Mouse (Mus musculus): ENCODE data around the gene Tpx2. TPM values are rescaled to one million over a fixed set of nuclear protein-coding genes. Genes with fewer than 3 reads are reported as not detected.

Tpx2 gene
- polyA plus RNA-seq, 1 experiment from 2014 or later: 95.3 TPM

GRCm38 (mm10) chr2:152861891-152862290 lies 14.1 kb downstream of the Tpx2 start:
- no peak for ATAC-seq (ENCODE audit: insufficient number of reproducible peaks, insufficient read depth, low FRiP score, low read depth)
- peaks cover 27% of the 10 kb centered on the region; the same call in 1 of the 2 replicates for H3K36me3 ChIP-seq (ENCODE audit: control insufficient read depth, insufficient read depth, low read length)
- WGBS: 83% methylated on average over 1 of the region's 1 CpGs
- H3K9me3 ChIP-seq (ENCODE audit: control insufficient read depth, low read depth, low read length): no peaks in the 10 kb centered on the region
- no peak overlapping the region for H3K4me3 ChIP-seq (ENCODE audit: low read depth, low read length)
- no peaks in the 10 kb centered on the region for H3K4me1 ChIP-seq (ENCODE audit: control insufficient read depth, insufficient read depth, low read length)
- H3K27me3 ChIP-seq (ENCODE audit: control insufficient read depth, insufficient read depth, low read length): no peaks in the 10 kb centered on the region
- no peak overlapping the region for H3K27ac ChIP-seq (ENCODE audit: low read length)
- H3K4me2 ChIP-seq (replicated peaks; ENCODE audit: low read depth, low read length): no peak overlapping the region
- H3K9ac ChIP-seq (replicated peaks; ENCODE audit: low read depth, low read length): no peak overlapping the region

GRCm38 (mm10) chr2:152862638-152863037 lies 14.9 kb downstream of the Tpx2 start:
- Histone ChIP-seq H3K36me3 (ENCODE audit: control insufficient read depth, insufficient read depth, low read length) (peaks cover 27% of the 10 kb centered on the region; the same call in 1 of the 2 replicates), H3K27ac (ENCODE audit: low read length) (no peak overlapping the region)
- ATAC-seq (ENCODE audit: insufficient number of reproducible peaks, insufficient read depth, low FRiP score, low read depth): no peak

GRCm38 (mm10) chr2:152863346-152863745 lies 15.6 kb downstream of the Tpx2 start:
- Histone ChIP-seq H3K9ac (replicated peaks; ENCODE audit: low read depth, low read length) (no peak overlapping the region), H3K27me3 (ENCODE audit: control insufficient read depth, insufficient read depth, low read length) (no peaks in the 10 kb centered on the region), H3K4me3 (ENCODE audit: low read depth, low read length) (no peak overlapping the region), H3K36me3 (ENCODE audit: control insufficient read depth, insufficient read depth, low read length) (peaks cover 26% of the 10 kb centered on the region), H3K4me2 (replicated peaks; ENCODE audit: low read depth, low read length) (no peak overlapping the region), H3K9me3 (ENCODE audit: control insufficient read depth, low read depth, low read length) (no peaks in the 10 kb centered on the region), H3K27ac (ENCODE audit: low read length) (no peak overlapping the region), H3K4me1 (ENCODE audit: control insufficient read depth, insufficient read depth, low read length) (no peaks in the 10 kb centered on the region)
- WGBS: 96% methylated on average over 6 of the region's 6 CpGs
- ATAC-seq (ENCODE audit: insufficient number of reproducible peaks, insufficient read depth, low FRiP score, low read depth): no peak

More at GRCm38 (mm10) chr2:152862638-152863037, 14.9 kb downstream of the Tpx2 start:
- Histone ChIP-seq H3K4me1 (ENCODE audit: control insufficient read depth, insufficient read depth, low read length) (no peaks in the 10 kb centered on the region), H3K9ac (replicated peaks; ENCODE audit: low read depth, low read length) (no peak overlapping the region), H3K27me3 (ENCODE audit: control insufficient read depth, insufficient read depth, low read length) (no peaks in the 10 kb centered on the region), H3K9me3 (ENCODE audit: control insufficient read depth, low read depth, low read length) (no peaks in the 10 kb centered on the region), H3K4me3 (ENCODE audit: low read depth, low read length) (no peak overlapping the region), H3K4me2 (replicated peaks; ENCODE audit: low read depth, low read length) (no peak overlapping the region)
- WGBS: 77% methylated on average over 3 of the region's 3 CpGs

GRCm38 (mm10) chr2:152878239-152878638 lies 30.5 kb downstream of the Tpx2 start:
- Histone ChIP-seq H3K9ac (replicated peaks; ENCODE audit: low read depth, low read length) (no peak overlapping the region), H3K27ac (ENCODE audit: low read length) (no peak overlapping the region), H3K4me3 (ENCODE audit: low read depth, low read length) (no peak overlapping the region), H3K9me3 (ENCODE audit: control insufficient read depth, low read depth, low read length) (no peaks in the 10 kb centered on the region), H3K4me2 (replicated peaks; ENCODE audit: low read depth, low read length) (no peak overlapping the region), H3K4me1 (ENCODE audit: control insufficient read depth, insufficient read depth, low read length) (no peaks in the 10 kb centered on the region), H3K27me3 (ENCODE audit: control insufficient read depth, insufficient read depth, low read length) (no peaks in the 10 kb centered on the region), H3K36me3 (ENCODE audit: control insufficient read depth, insufficient read depth, low read length) (peaks cover 73% of the 10 kb centered on the region)
- ATAC-seq (ENCODE audit: insufficient number of reproducible peaks, insufficient read depth, low FRiP score, low read depth): no peak
- WGBS: 92% methylated on average over 3 of the region's 3 CpGs

GRCm38 (mm10) chr2:152880898-152881297 lies 33.1 kb downstream of the Tpx2 start:
- no peak overlapping the region for H3K9ac ChIP-seq (replicated peaks; ENCODE audit: low read depth, low read length)
- 90% methylated on average over 13 of the region's 13 CpGs for WGBS
- no peaks in the 10 kb centered on the region for H3K4me1 ChIP-seq (ENCODE audit: control insufficient read depth, insufficient read depth, low read length)
- no peaks in the 10 kb centered on the region for H3K9me3 ChIP-seq (ENCODE audit: control insufficient read depth, low read depth, low read length)
- no peak overlapping the region for H3K4me2 ChIP-seq (replicated peaks; ENCODE audit: low read depth, low read length)
- no peak for ATAC-seq (ENCODE audit: insufficient number of reproducible peaks, insufficient read depth, low FRiP score, low read depth)
- H3K27me3 ChIP-seq (ENCODE audit: control insufficient read depth, insufficient read depth, low read length): no peaks in the 10 kb centered on the region
- H3K27ac ChIP-seq (ENCODE audit: low read length): no peak overlapping the region
- H3K4me3 ChIP-seq (ENCODE audit: low read depth, low read length): no peak overlapping the region
- H3K36me3 ChIP-seq (ENCODE audit: control insufficient read depth, insufficient read depth, low read length): peaks cover 76% of the 10 kb centered on the region

- Histone ChIP-seq H3K9ac (replicated peaks; ENCODE audit: low read depth, low read length) (no peak overlapping the region), H3K36me3 (ENCODE audit: control insufficient read depth, insufficient read depth, low read length) (peaks cover 80% of the 10 kb centered on the region), H3K9me3 (ENCODE audit: control insufficient read depth, low read depth, low read length) (no peaks in the 10 kb centered on the region), H3K4me3 (ENCODE audit: low read depth, low read length) (no peak overlapping the region), H3K4me2 (replicated peaks; ENCODE audit: low read depth, low read length) (no peak overlapping the region), H3K27ac (ENCODE audit: low read length) (no peak overlapping the region), H3K4me1 (ENCODE audit: control insufficient read depth, insufficient read depth, low read length) (no peaks in the 10 kb centered on the region), H3K27me3 (ENCODE audit: control insufficient read depth, insufficient read depth, low read length) (no peaks in the 10 kb centered on the region)
- WGBS: 91% methylated on average over 6 of the region's 6 CpGs
- no peak for ATAC-seq (ENCODE audit: insufficient number of reproducible peaks, insufficient read depth, low FRiP score, low read depth)
These were observed 36.4 kb downstream of the Tpx2 start for GRCm38 (mm10) chr2:152884101-152884645.

GRCm38 (mm10) chr2:152887230-152887629 lies 39.5 kb downstream of the Tpx2 start:
- H3K36me3 ChIP-seq (ENCODE audit: control insufficient read depth, insufficient read depth, low read length): peaks cover 80% of the 10 kb centered on the region
- H3K27ac ChIP-seq (ENCODE audit: low read length): no peak overlapping the region
- ATAC-seq (ENCODE audit: insufficient number of reproducible peaks, insufficient read depth, low FRiP score, low read depth): no peak
- H3K4me1 ChIP-seq (ENCODE audit: control insufficient read depth, insufficient read depth, low read length): no peaks in the 10 kb centered on the region
- no peak overlapping the region for H3K4me3 ChIP-seq (ENCODE audit: low read depth, low read length)
- WGBS: 82% methylated on average over 3 of the region's 3 CpGs
- no peaks in the 10 kb centered on the region for H3K27me3 ChIP-seq (ENCODE audit: control insufficient read depth, insufficient read depth, low read length)
- no peak overlapping the region for H3K4me2 ChIP-seq (replicated peaks; ENCODE audit: low read depth, low read length)
- no peak overlapping the region for H3K9ac ChIP-seq (replicated peaks; ENCODE audit: low read depth, low read length)
- no peaks in the 10 kb centered on the region for H3K9me3 ChIP-seq (ENCODE audit: control insufficient read depth, low read depth, low read length)

- peaks cover 86% of the 10 kb centered on the region for H3K36me3 ChIP-seq (ENCODE audit: control insufficient read depth, insufficient read depth, low read length)
- H3K27me3 ChIP-seq (ENCODE audit: control insufficient read depth, insufficient read depth, low read length): no peaks in the 10 kb centered on the region
- WGBS: 91% methylated on average over 5 of the region's 5 CpGs
These were observed 41.0 kb downstream of the Tpx2 start for GRCm38 (mm10) chr2:152888774-152889173.

GRCm38 (mm10) chr2:152895834-152896233 lies 48.1 kb downstream of the Tpx2 start:
- Histone ChIP-seq H3K27me3 (ENCODE audit: control insufficient read depth, insufficient read depth, low read length) (no peaks in the 10 kb centered on the region), H3K4me2 (replicated peaks; ENCODE audit: low read depth, low read length) (no peak overlapping the region), H3K4me3 (ENCODE audit: low read depth, low read length) (no peak overlapping the region), H3K9me3 (ENCODE audit: control insufficient read depth, low read depth, low read length) (no peaks in the 10 kb centered on the region), H3K36me3 (ENCODE audit: control insufficient read depth, insufficient read depth, low read length) (peaks cover 43% of the 10 kb centered on the region), H3K4me1 (ENCODE audit: control insufficient read depth, insufficient read depth, low read length) (no peaks in the 10 kb centered on the region), H3K9ac (replicated peaks; ENCODE audit: low read depth, low read length) (no peak overlapping the region), H3K27ac (ENCODE audit: low read length) (no peak overlapping the region)
- ATAC-seq (ENCODE audit: insufficient number of reproducible peaks, insufficient read depth, low FRiP score, low read depth): no peak
- 93% methylated on average over 9 of the region's 9 CpGs for WGBS

More at GRCm38 (mm10) chr2:152888774-152889173, 41.0 kb downstream of the Tpx2 start:
- Histone ChIP-seq H3K27ac (ENCODE audit: low read length) (no peak overlapping the region), H3K4me2 (replicated peaks; ENCODE audit: low read depth, low read length) (no peak overlapping the region), H3K9me3 (ENCODE audit: control insufficient read depth, low read depth, low read length) (no peaks in the 10 kb centered on the region), H3K9ac (replicated peaks; ENCODE audit: low read depth, low read length) (no peak overlapping the region), H3K4me3 (ENCODE audit: low read depth, low read length) (no peak overlapping the region), H3K4me1 (ENCODE audit: control insufficient read depth, insufficient read depth, low read length) (no peaks in the 10 kb centered on the region)
- ATAC-seq (ENCODE audit: insufficient number of reproducible peaks, insufficient read depth, low FRiP score, low read depth): no peak
